Mouse (Mus musculus) urinary bladder, postnatal 4 days (tissue): ENCODE data around the gene Eefsec.

Experiments
- DNase-seq, 2 experiments: peaks; one replicate each; pipeline ENCODE4 v3.0.0; 2021 to 2022; ENCODE audit warnings: low spot score in 2 of 2

The Eefsec gene

GRCm38 (mm10) chr6:88342965-88343364 is 103.4 kb downstream of the Eefsec start:
- DNase-seq = no peak

- DNase-seq = no peak
Measured at GRCm38 (mm10) chr6:88341182-88341581, 105.2 kb downstream of the Eefsec start.

- no peak for DNase-seq
Measured at GRCm38 (mm10) chr6:88340761-88341160, 105.6 kb downstream of the Eefsec start.

- DNase-seq = no peak
Measured at GRCm38 (mm10) chr6:88329336-88329735, 117.0 kb downstream of the Eefsec start.

- peak in 1 of 2 experiments; percentile 54 for DNase-seq
Measured at GRCm38 (mm10) chr6:88321879-88322278, 124.5 kb downstream of the Eefsec start.

- no peak for DNase-seq
Measured at GRCm38 (mm10) chr6:88321253-88321652, 125.1 kb downstream of the Eefsec start.

- no peak for DNase-seq
Measured at GRCm38 (mm10) chr6:88319735-88320134, 126.6 kb downstream of the Eefsec start.

GRCm38 (mm10) chr6:88315295-88315694 is 131.0 kb downstream of the Eefsec start:
- no peak for DNase-seq

GRCm38 (mm10) chr6:88313937-88314336 is 132.4 kb downstream of the Eefsec start:
- no peak for DNase-seq

GRCm38 (mm10) chr6:88311593-88311992 is 134.7 kb downstream of the Eefsec start:
- DNase-seq = no peak

GRCm38 (mm10) chr6:88306100-88306746 is 140.1 kb downstream of the Eefsec start:
- no peak for DNase-seq

- DNase-seq = no peak
Measured at GRCm38 (mm10) chr6:88301234-88301633, 145.1 kb downstream of the Eefsec start.

GRCm38 (mm10) chr6:88299491-88299890 is 146.8 kb downstream of the Eefsec start:
- DNase-seq = no peak

GRCm38 (mm10) chr6:88292274-88292909 is 153.9 kb downstream of the Eefsec start:
- no peak for DNase-seq

GRCm38 (mm10) chr6:88290129-88290766 is 156.1 kb downstream of the Eefsec start:
- no peak for DNase-seq

- no peak for DNase-seq
Measured at GRCm38 (mm10) chr6:88278141-88278540, 168.2 kb downstream of the Eefsec start.

GRCm38 (mm10) chr6:88277242-88277641 is 169.1 kb downstream of the Eefsec start:
- DNase-seq = no peak

- no peak for DNase-seq
Measured at GRCm38 (mm10) chr6:88276221-88276620, 170.1 kb downstream of the Eefsec start.

GRCm38 (mm10) chr6:88274623-88275022 is 171.7 kb downstream of the Eefsec start:
- DNase-seq = no peak

GRCm38 (mm10) chr6:88267970-88268369 is 178.4 kb downstream of the Eefsec start:
- no peak for DNase-seq

GRCm38 (mm10) chr6:88267068-88267467 is 179.3 kb downstream of the Eefsec start:
- DNase-seq = no peak

- DNase-seq = no peak
Measured at GRCm38 (mm10) chr6:88266055-88266454, 180.3 kb downstream of the Eefsec start.

- no peak for DNase-seq
Measured at GRCm38 (mm10) chr6:88265355-88265754, 181.0 kb downstream of the Eefsec start.
